Mouse (Mus musculus): ENCODE results near the gene Vmn2r50. TPM values are rescaled to one million over a fixed set of nuclear protein-coding genes. Genes with fewer than 3 reads are reported as not detected.
"Not testable (repeated sequence)": the region's sequence is repeated elsewhere in the genome, so short reads cannot be mapped to it uniquely, and the experiment has no call there.

Vmn2r50 gene
- polyA plus RNA-seq (2012; rRNA removed): not detected in 2 replicates

- not testable (repeated sequence) for DNase-seq (ENCODE audit: low read depth, low spot score)
Observed at GRCm38 (mm10) chr7:10053196-10053595, at the start of gene Vmn2r50. Gene Vmn2r50 (minus strand): TSS chr7:10053296.

GRCm38 (mm10) chr7:9992157-9992556 is 60.9 kb downstream of the Vmn2r50 start, which contains the start of gene Vmn2r49:
Gene Vmn2r49 (minus strand): TSS chr7:9992257.
- 71% methylated on average over 2 of the region's 2 CpGs for WGBS
- not testable (repeated sequence) for DNase-seq (ENCODE audit: low read depth, low spot score)

Other genes with a start within 250 kb of the Vmn2r50 start
- gene Vmn2r47, start 212.0 kb downstream of the Vmn2r50 start, polyA plus RNA-seq (2012; rRNA removed): not detected in 2 replicates
- gene Vmn2r48, start 99.7 kb downstream of the Vmn2r50 start, polyA plus RNA-seq (2012; rRNA removed): not detected in 2 replicates
- gene Vmn2r49, start 61.0 kb downstream of the Vmn2r50 start, polyA plus RNA-seq (2012; rRNA removed): not detected in 2 replicates
- not detected in 2 replicates for gene Vmn2r51, start 52.4 kb upstream of the Vmn2r50 start, polyA plus RNA-seq (2012; rRNA removed)
- gene Vmn2r52, start 123.3 kb upstream of the Vmn2r50 start, polyA plus RNA-seq (2012; rRNA removed): not detected in 2 replicates
- not detected in 2 replicates for gene Vmn1r66, start 224.7 kb upstream of the Vmn2r50 start, polyA plus RNA-seq (2012; rRNA removed)

Measured in large intestine, adult 2 months (tissue).